Mouse (Mus musculus) hindbrain, postnatal 0 days (tissue): ENCODE results near the gene Ccdc81. TPM values are rescaled to one million over a fixed set of nuclear protein-coding genes. Genes with fewer than 3 reads are reported as not detected.
A peak's percentile ranks its signal among the peaks of the same experiment; 100 is the strongest.

Experiments
- ATAC-seq: fragments of 200-750 bp; cut with Nextera tagmentation; 2 replicates; pipeline ENCODE4 v1.8.0; 2017; ENCODE audit warnings: mild to moderate bottlenecking, moderate TSS enrichment, moderate library complexity
- DNase-seq: peaks from one replicate; pipeline ENCODE4 v3.0.0-alpha.2; 2015; ENCODE audit warnings: low spot score
- H3K27ac ChIP-seq: fragments of 300-500 bp; sonication (generic); 2 replicates; pipeline ENCODE4 v1.5.1; 2014; ENCODE audit warnings: mild to moderate bottlenecking
- H3K27me3 ChIP-seq: fragments of 300-500 bp; sonication (generic); 2 replicates; pipeline ENCODE4 v1.6.1; 2014; ENCODE audit warnings: low read length, mixed read lengths; ENCODE audit not compliant: insufficient read depth
- H3K36me3 ChIP-seq: fragments of 300-500 bp; sonication (generic); 2 replicates; pipeline ENCODE4 v1.6.1; 2014; ENCODE audit warnings: low read length, mixed read lengths; ENCODE audit not compliant: insufficient read depth
- H3K4me1 ChIP-seq: fragments of 300-500 bp; sonication (generic); 2 replicates; pipeline ENCODE4 v1.6.1; 2014; ENCODE audit warnings: antibody characterized with exemption, low read length, mixed read lengths; ENCODE audit not compliant: insufficient read depth
- H3K4me2 ChIP-seq: fragments of 300-500 bp; sonication (generic); 2 replicates; pipeline ENCODE4 v1.6.1; 2014; ENCODE audit warnings: low read depth, mild to moderate bottlenecking, low read length, moderate library complexity, mixed read lengths
- H3K4me3 ChIP-seq: fragments of 300-500 bp; sonication (generic); 2 replicates; pipeline ENCODE4 v1.5.1; 2014; ENCODE audit warnings: low read length
- H3K9ac ChIP-seq: fragments of 300-500 bp; sonication (generic); replicated peaks from 2 replicates; pipeline ENCODE4 v1.6.1; 2014; ENCODE audit warnings: mild to moderate bottlenecking, low read length, moderate library complexity, mixed read lengths
- H3K9me3 ChIP-seq: fragments of 300-500 bp; sonication (generic); 2 replicates; pipeline ENCODE4 v1.6.1; 2016; ENCODE audit warnings: low read length, mixed read lengths
- CTCF ChIP-seq: IDR thresholded peaks from 2 replicates; pipeline ENCODE4 v1.5.1; 2016; ENCODE audit warnings: antibody characterized with exemption, control low read depth, low read depth
- WGBS: fragments of 180-500 bp; shearing (Covaris S2); extraction: QIAGEN DNeasy Blood & Tissue Kit; methylation state at CpG from one replicate; pipeline ENCODE4 v1.1.7; 2014; 5-methylcytosine and 5-hydroxymethylcytosine counted together
- polyA plus RNA-seq: library from polyadenylated mRNA; unstranded; fragments of >200 nt; fragmentation: Nextera tagmentation; extraction: Ambion mirVana; gene quantifications from 2 replicates; pipeline ENCODE4 v1.2.1, GENCODE M21; 2015
- total RNA-seq: library from RNA; depleted of rRNA; stranded (reverse); fragments of >200 nt; gene quantifications from 2 replicates; pipeline ENCODE4 v1.2.3, GENCODE M21; 2014; rRNA removed

Gene Ccdc81
- total and polyA plus RNA-seq, 2 experiments from 2014 or later, result 0.42 to 0.76 TPM

GRCm38 (mm10) chr7:89839721-89840120 is 63.7 kb downstream of the Ccdc81 start:
- no peak overlapping the region for H3K4me2 ChIP-seq
- no peak overlapping the region for H3K4me3 ChIP-seq
- H3K4me1 ChIP-seq, result no peaks in the 10 kb centered on the region
- H3K9ac ChIP-seq, result no peak overlapping the region
- 89% methylated on average over 8 of the region's 8 CpGs for WGBS
- H3K27ac ChIP-seq, result no peak overlapping the region
- DNase-seq (no peak), ATAC-seq (no peak)
- no peaks in the 10 kb centered on the region for H3K36me3 ChIP-seq
- no peaks in the 10 kb centered on the region for H3K27me3 ChIP-seq
- TF ChIP-seq CTCF, result no peak
- H3K9me3 ChIP-seq, result no peaks in the 10 kb centered on the region

GRCm38 (mm10) chr7:89837841-89838240 is 65.6 kb downstream of the Ccdc81 start:
- Histone ChIP-seq H3K27ac (no peak overlapping the region), H3K4me3 (no peak overlapping the region), H3K27me3 (no peaks in the 10 kb centered on the region), H3K9me3 (no peaks in the 10 kb centered on the region), H3K9ac (no peak overlapping the region), H3K4me2 (no peak overlapping the region), H3K4me1 (no peaks in the 10 kb centered on the region), H3K36me3 (no peaks in the 10 kb centered on the region)
- TF ChIP-seq CTCF, result no peak
- ATAC-seq (no peak), DNase-seq (no peak)
- WGBS, result 63% methylated on average over 4 of the region's 4 CpGs

- H3K9ac ChIP-seq, result no peak overlapping the region
- H3K4me3 ChIP-seq, result no peak overlapping the region
- 95% methylated on average over 7 of the region's 7 CpGs for WGBS
- no peak overlapping the region for H3K27ac ChIP-seq
- no peaks in the 10 kb centered on the region for H3K36me3 ChIP-seq
- H3K27me3 ChIP-seq, result no peaks in the 10 kb centered on the region
- DNase-seq, result no peak
- no peaks in the 10 kb centered on the region for H3K9me3 ChIP-seq
- H3K4me2 ChIP-seq, result no peak overlapping the region
- no peak for ATAC-seq
- H3K4me1 ChIP-seq, result no peaks in the 10 kb centered on the region
- no peak for TF ChIP-seq CTCF
These were observed 66.8 kb downstream of the Ccdc81 start for GRCm38 (mm10) chr7:89836676-89837075.

DNA sequence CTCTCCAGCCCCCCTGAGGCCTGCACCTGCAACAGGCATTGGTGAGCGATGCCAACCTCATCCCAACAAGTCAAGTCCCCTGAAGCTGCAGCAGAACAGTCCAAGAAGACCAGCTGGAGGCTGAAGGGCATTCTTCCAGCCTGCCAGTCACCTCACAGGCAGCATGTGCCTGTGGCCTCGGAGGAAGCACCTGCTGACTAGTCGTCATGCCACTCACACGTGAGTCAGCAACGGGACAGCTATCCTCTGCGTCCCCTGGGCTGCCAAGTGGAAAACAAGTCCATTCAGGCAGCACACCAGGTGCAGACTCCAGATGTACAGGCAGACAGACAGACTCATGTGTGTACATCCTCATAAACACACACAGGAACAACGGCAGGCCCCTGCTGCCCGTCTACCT is 67.9 kb downstream of the Ccdc81 start:
- H3K9ac ChIP-seq, result no peak overlapping the region
- H3K27ac ChIP-seq, result no peak overlapping the region
- H3K9me3 ChIP-seq, result no peaks in the 10 kb centered on the region
- DNase-seq (peak; percentile 14), ATAC-seq (0 out of 2 replicates have a peak, but pooled peaks have one; percentile 29)
- H3K36me3 ChIP-seq, result no peaks in the 10 kb centered on the region
- H3K4me2 ChIP-seq, result no peak overlapping the region
- 31% methylated on average over 8 of the region's 8 CpGs for WGBS
- H3K4me3 ChIP-seq, result no peak overlapping the region
- TF ChIP-seq CTCF, result no peak
- H3K4me1 ChIP-seq, result no peaks in the 10 kb centered on the region
- no peaks in the 10 kb centered on the region for H3K27me3 ChIP-seq

- H3K4me2 ChIP-seq, result no peak overlapping the region
These were observed 69.9 kb downstream of the Ccdc81 start for GRCm38 (mm10) chr7:89833521-89833920.

DNA sequence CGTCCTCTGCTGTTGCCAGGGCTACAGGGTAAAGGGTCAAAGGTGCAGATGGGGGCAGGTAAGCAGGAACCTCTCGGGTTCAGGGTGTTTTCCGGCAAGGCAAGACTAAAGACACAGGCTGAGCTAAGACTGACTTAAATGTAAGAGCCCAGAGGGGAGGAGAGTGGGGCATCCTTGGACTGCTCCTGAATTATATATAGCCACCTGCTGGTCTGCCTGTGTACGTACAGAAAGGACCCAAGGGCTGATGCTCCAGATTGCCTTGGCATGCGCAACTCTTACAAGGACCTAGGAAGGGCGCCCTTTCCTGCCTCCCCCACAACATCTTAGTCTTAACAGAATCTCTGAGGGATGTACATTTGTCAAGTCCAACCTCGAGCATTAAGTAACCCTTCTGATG is 74.2 kb downstream of the Ccdc81 start:
- no peaks in the 10 kb centered on the region for H3K9me3 ChIP-seq
- 58% methylated on average over 7 of the region's 7 CpGs for WGBS
- no peak overlapping the region for H3K4me2 ChIP-seq
- H3K4me3 ChIP-seq, result no peak overlapping the region
- DNase-seq (peak; percentile 46), ATAC-seq (peak; percentile 70)
- no peak overlapping the region for H3K9ac ChIP-seq
- peak; percentile 58 for TF ChIP-seq CTCF
- H3K27ac ChIP-seq, result no peak overlapping the region
- H3K36me3 ChIP-seq, result no peaks in the 10 kb centered on the region
- no peaks in the 10 kb centered on the region for H3K4me1 ChIP-seq
- H3K27me3 ChIP-seq, result no peaks in the 10 kb centered on the region

More at GRCm38 (mm10) chr7:89833521-89833920, 69.9 kb downstream of the Ccdc81 start:
- Histone ChIP-seq H3K27ac (no peak overlapping the region), H3K4me1 (no peaks in the 10 kb centered on the region), H3K4me3 (no peak overlapping the region), H3K9me3 (no peaks in the 10 kb centered on the region), H3K36me3 (no peaks in the 10 kb centered on the region), H3K9ac (no peak overlapping the region), H3K27me3 (no peaks in the 10 kb centered on the region)
- 92% methylated on average over 8 of the region's 8 CpGs for WGBS
- TF ChIP-seq CTCF, result no peak
- DNase-seq (no peak), ATAC-seq (no peak)

DNA sequence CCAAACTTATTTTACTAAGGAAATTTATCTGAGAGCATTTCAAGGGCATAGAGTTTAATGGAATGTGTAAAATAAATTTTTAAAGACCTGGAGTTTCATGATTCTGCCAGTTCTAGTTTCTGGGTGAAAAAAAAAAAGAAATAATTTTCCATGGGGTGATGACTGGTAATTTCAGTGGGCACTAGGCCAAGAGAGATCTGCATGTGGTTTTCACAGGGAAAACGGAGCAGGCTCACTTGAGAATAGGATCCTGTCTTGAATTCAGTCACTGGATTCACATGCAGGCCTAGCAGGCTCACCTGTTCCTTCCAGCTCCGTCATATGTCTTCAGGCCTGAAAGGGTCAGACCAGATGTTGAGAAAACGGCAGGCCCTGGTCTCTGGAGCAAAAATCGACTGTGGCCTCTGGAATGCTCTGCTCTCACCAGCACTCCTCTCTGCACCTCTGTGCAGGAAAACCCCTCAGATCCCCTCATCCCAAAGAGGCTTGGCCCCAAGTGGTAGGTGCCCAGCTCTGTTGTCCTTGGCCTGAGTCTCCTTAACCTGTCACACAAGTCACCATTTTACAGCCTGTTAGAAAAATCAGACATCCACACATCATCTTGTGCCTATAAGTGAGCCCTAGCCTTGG is 74.9 kb downstream of the Ccdc81 start:
- 71% methylated on average over 4 of the region's 4 CpGs for WGBS
- Histone ChIP-seq H3K27ac (no peak overlapping the region), H3K36me3 (no peaks in the 10 kb centered on the region), H3K4me1 (no peaks in the 10 kb centered on the region), H3K4me2 (no peak overlapping the region), H3K27me3 (no peaks in the 10 kb centered on the region), H3K9ac (no peak overlapping the region), H3K4me3 (no peak overlapping the region), H3K9me3 (no peaks in the 10 kb centered on the region)
- no peak for TF ChIP-seq CTCF
- DNase-seq, result no peak
- 0 out of 2 replicates have a peak, but pooled peaks have one; percentile 10 for ATAC-seq

Other genes starting within 250 kb of the Ccdc81 start
- gene Hikeshi, start 37.6 kb upstream of the Ccdc81 start, total RNA-seq, result 53.0 and 64.4 TPM in 2 replicates
- gene Hikeshi, start 37.6 kb upstream of the Ccdc81 start, polyA plus RNA-seq, result 139 and 144 TPM in 2 replicates
- gene Eed, start 77.4 kb upstream of the Ccdc81 start, total RNA-seq, result 9.5 and 21.9 TPM in 2 replicates
- gene Eed, start 77.4 kb upstream of the Ccdc81 start, polyA plus RNA-seq, result 20.6 and 23.2 TPM in 2 replicates
- 132 and 141 TPM in 2 replicates for gene Picalm, start 226.6 kb upstream of the Ccdc81 start, total RNA-seq
- 22.4 and 25.2 TPM in 2 replicates for gene Picalm, start 226.6 kb upstream of the Ccdc81 start, polyA plus RNA-seq